Mouse (Mus musculus): ENCODE results near the gene Pex1. TPM values are rescaled to one million over a fixed set of nuclear protein-coding genes. Genes with fewer than 3 reads are reported as not detected.
"Not testable (repeated sequence)": the region's sequence is repeated elsewhere in the genome, so short reads cannot be mapped to it uniquely, and the experiment has no call there.

Gene Pex1
- polyA plus RNA-seq, 1 experiment = 23.4 TPM

GRCm38 (mm10) chr5:3650881-3651280, 55.0 kb downstream of the Pex1 start, which contains the start of gene Tmbim7:
Gene Tmbim7, plus strand, starts transcription at chr5:3651181.
- H3K27me3 ChIP-seq (ENCODE audit: control insufficient read depth, insufficient read depth, low read length, poor library complexity, severe bottlenecking) = no peaks in the 10 kb centered on the region
- TF ChIP-seq CTCF (IDR thresholded peaks at IDR 0.05; ENCODE audit: low read depth, low read length) (no peak), EP300 (IDR thresholded peaks at IDR 0.05; ENCODE audit: insufficient read depth, low read depth, low read length) (no peak), POLR2A (IDR thresholded peaks at IDR 0.05; ENCODE audit: insufficient read depth, low read length) (no peak)
- no peak within 1 kb of the TSS for H3K27ac ChIP-seq (ENCODE audit: insufficient read depth, low read length)
- H3K36me3 ChIP-seq (ENCODE audit: control insufficient read depth, insufficient read depth, low read length, poor library complexity, severe bottlenecking) = no peaks in the 10 kb centered on the region
- H3K4me3 ChIP-seq (ENCODE audit: low read depth, low read length) = no peak within 1 kb of the TSS
- H3K9ac ChIP-seq (ENCODE audit: low read depth, poor library complexity, severe bottlenecking) = no peak within 1 kb of the TSS
- H3K9me3 ChIP-seq (replicated peaks; ENCODE audit: control insufficient read depth, insufficient read depth, low read length, poor library complexity, severe bottlenecking) = peaks cover 8% of the 10 kb centered on the region; the same call in 1 of the 2 replicates
- no peaks in the 10 kb centered on the region for H3K4me1 ChIP-seq (ENCODE audit: control insufficient read depth, insufficient read depth, low read length)

DNA sequence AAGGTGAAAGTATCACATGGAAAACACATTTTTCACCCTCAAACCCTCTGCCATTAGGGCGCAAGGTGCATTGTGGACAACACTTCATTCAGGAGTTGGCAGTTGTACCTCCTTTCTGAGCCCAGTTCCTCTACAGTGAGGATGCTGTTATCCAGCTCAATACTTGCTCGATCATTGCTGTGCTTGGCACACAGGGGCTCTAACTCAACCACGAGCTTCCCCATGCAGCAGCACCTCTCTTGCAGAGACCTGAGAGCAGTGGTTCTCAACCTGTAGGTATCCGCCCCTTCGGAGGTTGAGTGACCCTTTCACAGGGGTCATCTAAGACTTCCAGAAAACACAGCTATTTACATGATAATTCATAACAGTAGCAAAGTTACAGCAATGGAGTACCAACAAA, 55.8 kb downstream of the Pex1 start:
- Histone ChIP-seq H3K27me3 (ENCODE audit: control insufficient read depth, insufficient read depth, low read length, poor library complexity, severe bottlenecking) (no peaks in the 10 kb centered on the region), H3K9ac (ENCODE audit: low read depth, poor library complexity, severe bottlenecking) (no peak overlapping the region), H3K4me1 (ENCODE audit: control insufficient read depth, insufficient read depth, low read length) (no peaks in the 10 kb centered on the region), H3K9me3 (replicated peaks; ENCODE audit: control insufficient read depth, insufficient read depth, low read length, poor library complexity, severe bottlenecking) (peaks cover 8% of the 10 kb centered on the region; the same call in 1 of the 2 replicates), H3K36me3 (ENCODE audit: control insufficient read depth, insufficient read depth, low read length, poor library complexity, severe bottlenecking) (no peaks in the 10 kb centered on the region), H3K27ac (ENCODE audit: insufficient read depth, low read length) (no peak overlapping the region), H3K4me3 (ENCODE audit: low read depth, low read length) (no peak overlapping the region)
- TF ChIP-seq POLR2A (IDR thresholded peaks at IDR 0.05; ENCODE audit: insufficient read depth, low read length) = no peak

GRCm38 (mm10) chr5:3652903-3653575, 57.2 kb downstream of the Pex1 start:
- H3K27ac ChIP-seq (ENCODE audit: insufficient read depth, low read length); H3K27me3 ChIP-seq (ENCODE audit: control insufficient read depth, insufficient read depth, low read length, poor library complexity, severe bottlenecking); H3K4me1 ChIP-seq (ENCODE audit: control insufficient read depth, insufficient read depth, low read length); H3K4me3 ChIP-seq (ENCODE audit: low read depth, low read length); H3K36me3 ChIP-seq (ENCODE audit: control insufficient read depth, insufficient read depth, low read length, poor library complexity, severe bottlenecking); H3K9ac ChIP-seq (ENCODE audit: low read depth, poor library complexity, severe bottlenecking); H3K9me3 ChIP-seq (replicated peaks; ENCODE audit: control insufficient read depth, insufficient read depth, low read length, poor library complexity, severe bottlenecking): not testable (repeated sequence)

DNA sequence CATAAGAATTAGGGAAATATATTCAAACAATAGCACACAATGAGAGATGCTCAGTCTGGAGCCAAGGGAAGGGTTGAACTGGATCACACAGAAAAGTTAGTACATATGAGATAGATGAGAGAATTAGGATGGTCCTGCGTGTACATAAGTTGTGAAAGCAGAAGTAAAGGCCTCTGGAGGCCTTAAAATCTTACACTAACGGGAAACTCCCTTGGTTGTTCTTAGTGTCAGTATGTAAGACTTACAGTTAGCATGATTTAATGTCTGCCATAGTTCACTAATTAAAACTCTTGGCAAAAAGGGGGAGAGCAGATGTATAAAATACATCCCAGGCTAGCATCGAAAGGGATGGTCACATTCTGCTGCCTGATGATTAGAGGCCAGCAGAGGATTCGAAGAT, 57.9 kb downstream of the Pex1 start:
- Histone ChIP-seq H3K9ac (ENCODE audit: low read depth, poor library complexity, severe bottlenecking) (no peak overlapping the region), H3K27me3 (ENCODE audit: control insufficient read depth, insufficient read depth, low read length, poor library complexity, severe bottlenecking) (no peaks in the 10 kb centered on the region), H3K36me3 (ENCODE audit: control insufficient read depth, insufficient read depth, low read length, poor library complexity, severe bottlenecking) (no peaks in the 10 kb centered on the region), H3K9me3 (replicated peaks; ENCODE audit: control insufficient read depth, insufficient read depth, low read length, poor library complexity, severe bottlenecking) (peaks cover 8% of the 10 kb centered on the region; the same call in 1 of the 2 replicates), H3K27ac (ENCODE audit: insufficient read depth, low read length) (no peak overlapping the region), H3K4me3 (ENCODE audit: low read depth, low read length) (no peak overlapping the region), H3K4me1 (ENCODE audit: control insufficient read depth, insufficient read depth, low read length) (no peaks in the 10 kb centered on the region)
- no peak for TF ChIP-seq EP300 (IDR thresholded peaks at IDR 0.05; ENCODE audit: insufficient read depth, low read depth, low read length)
- no peak for TF ChIP-seq POLR2A (IDR thresholded peaks at IDR 0.05; ENCODE audit: insufficient read depth, low read length)
- TF ChIP-seq CTCF (IDR thresholded peaks at IDR 0.05; ENCODE audit: low read depth, low read length) = no peak

DNA sequence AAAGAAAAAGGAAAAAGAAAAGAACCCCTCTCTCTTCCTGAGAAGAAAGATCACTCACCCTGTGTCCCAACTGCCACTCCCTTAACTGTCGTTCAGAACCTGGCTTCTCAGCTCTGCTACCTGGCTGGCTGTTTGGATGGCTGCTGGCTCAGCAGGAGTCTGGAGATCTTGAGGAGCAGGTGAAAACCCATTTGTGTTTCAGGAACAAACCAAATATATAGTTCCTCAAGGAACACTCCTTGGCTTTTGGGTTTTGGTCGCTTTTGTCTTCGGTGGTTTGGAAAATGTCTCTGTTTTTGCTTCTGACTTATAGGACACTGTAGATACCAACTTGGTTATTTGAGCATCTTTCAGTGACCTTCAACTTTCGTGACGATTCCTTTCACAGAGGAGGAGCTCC, 61.2 kb downstream of the Pex1 start, which contains the start of gene Gatad1:
Gene Gatad1, minus strand, starts transcription at position 101 of the 400 bp plus-strand sequence.
- peaks cover 8% of the 10 kb centered on the region; the same call in 1 of the 2 replicates for H3K9me3 ChIP-seq (replicated peaks; ENCODE audit: control insufficient read depth, insufficient read depth, low read length, poor library complexity, severe bottlenecking)
- H3K4me3 ChIP-seq (ENCODE audit: low read depth, low read length) = no peak within 1 kb of the TSS
- no peak within 1 kb of the TSS for H3K27ac ChIP-seq (ENCODE audit: insufficient read depth, low read length)
- H3K36me3 ChIP-seq (ENCODE audit: control insufficient read depth, insufficient read depth, low read length, poor library complexity, severe bottlenecking) = no peaks in the 10 kb centered on the region
- no peak within 1 kb of the TSS for H3K9ac ChIP-seq (ENCODE audit: low read depth, poor library complexity, severe bottlenecking)
- H3K4me1 ChIP-seq (ENCODE audit: control insufficient read depth, insufficient read depth, low read length) = no peaks in the 10 kb centered on the region
- H3K27me3 ChIP-seq (ENCODE audit: control insufficient read depth, insufficient read depth, low read length, poor library complexity, severe bottlenecking) = no peaks in the 10 kb centered on the region
- TF ChIP-seq POLR2A (IDR thresholded peaks at IDR 0.05; ENCODE audit: insufficient read depth, low read length) (no peak), CTCF (IDR thresholded peaks at IDR 0.05; ENCODE audit: low read depth, low read length) (no peak), EP300 (IDR thresholded peaks at IDR 0.05; ENCODE audit: insufficient read depth, low read depth, low read length) (no peak)

GRCm38 (mm10) chr5:3665225-3665624, 69.4 kb downstream of the Pex1 start:
- Histone ChIP-seq H3K27ac (ENCODE audit: insufficient read depth, low read length) (no peak overlapping the region), H3K9ac (ENCODE audit: low read depth, poor library complexity, severe bottlenecking) (no peak overlapping the region), H3K4me1 (ENCODE audit: control insufficient read depth, insufficient read depth, low read length) (no peaks in the 10 kb centered on the region), H3K36me3 (ENCODE audit: control insufficient read depth, insufficient read depth, low read length, poor library complexity, severe bottlenecking) (no peaks in the 10 kb centered on the region), H3K9me3 (replicated peaks; ENCODE audit: control insufficient read depth, insufficient read depth, low read length, poor library complexity, severe bottlenecking) (no peaks in the 10 kb centered on the region), H3K27me3 (ENCODE audit: control insufficient read depth, insufficient read depth, low read length, poor library complexity, severe bottlenecking) (peaks cover 1% of the 10 kb centered on the region; the same call in 1 of the 2 replicates), H3K4me3 (ENCODE audit: low read depth, low read length) (no peak overlapping the region)
- TF ChIP-seq POLR2A (IDR thresholded peaks at IDR 0.05; ENCODE audit: insufficient read depth, low read length) (no peak), EP300 (IDR thresholded peaks at IDR 0.05; ENCODE audit: insufficient read depth, low read depth, low read length) (no peak), CTCF (IDR thresholded peaks at IDR 0.05; ENCODE audit: low read depth, low read length) (no peak)
